In genomic region chr9:36833914-36834313, GRCm38 (mm10) we compare ENCODE assay signal across 8 mouse cellular contexts. TPM values are rescaled to one million over a fixed set of nuclear protein-coding genes. Genes with fewer than 3 reads are reported as not detected.
A peak's percentile ranks its signal among the peaks of the same experiment; 100 is the strongest.
DNase-seq lines count a peak whose midpoint lies in the region; ATAC-seq and TF ChIP-seq lines count a peak whose summit lies in the region.

No protein-coding gene starts in this region.

- H3K4me3 ChIP-seq in lung, embryonic 14.5 days (ENCODE audit: low read depth, low read length): peak overlapping the region; percentile 45; the same call in 1 of the 2 replicates
- peak overlapping the region; percentile 41 for H3K4me3 ChIP-seq in embryonic facial prominence, embryonic 11.5 days (ENCODE audit: low read depth, low read length)
- H3K4me3 ChIP-seq in hindbrain, embryonic 14.5 days (replicated peaks; ENCODE audit: low read length): peak overlapping the region; percentile 67
- peak overlapping the region; percentile 60 for H3K4me3 ChIP-seq in neural tube, embryonic 12.5 days

- no peak overlapping the region for H3K27ac ChIP-seq in lung, embryonic 14.5 days (ENCODE audit: low read depth)
- no peak overlapping the region for H3K27ac ChIP-seq in embryonic facial prominence, embryonic 11.5 days (replicated peaks; ENCODE audit: low read depth, low read length)
- peak overlapping the region; percentile 96 for H3K27ac ChIP-seq in hindbrain, embryonic 14.5 days
- peak overlapping the region; percentile 75 for H3K27ac ChIP-seq in neural tube, embryonic 12.5 days

- no peaks in the 10 kb centered on the region for H3K4me1 ChIP-seq in lung, embryonic 14.5 days (ENCODE audit: insufficient read depth)
- H3K4me1 ChIP-seq in embryonic facial prominence, embryonic 11.5 days (ENCODE audit: control insufficient read depth, insufficient read depth, low read length): no peaks in the 10 kb centered on the region
- peaks cover 33% of the 10 kb centered on the region for H3K4me1 ChIP-seq in hindbrain, embryonic 14.5 days (replicated peaks; ENCODE audit: control insufficient read depth, insufficient read depth, low read length)
- peaks cover 20% of the 10 kb centered on the region for H3K4me1 ChIP-seq in neural tube, embryonic 12.5 days

- ATAC-seq in lung, embryonic 14.5 days (ENCODE audit: insufficient read depth): no peak
- ATAC-seq in embryonic facial prominence, embryonic 11.5 days (replicated peaks; ENCODE audit: insufficient number of reproducible peaks, low FRiP score, low TSS enrichment, low read depth): no peak
- peak; percentile 7 for ATAC-seq in hindbrain, embryonic 14.5 days (ENCODE audit: low FRiP score)
- ATAC-seq in neural tube, embryonic 12.5 days (ENCODE audit: low FRiP score, low read depth): peak; percentile 26

- H3K27me3 ChIP-seq in lung, embryonic 14.5 days (ENCODE audit: insufficient read depth, low read length): peaks cover 3% of the 10 kb centered on the region; the same call in 1 of the 2 replicates
- no peaks in the 10 kb centered on the region for H3K27me3 ChIP-seq in embryonic facial prominence, embryonic 11.5 days (ENCODE audit: control insufficient read depth, insufficient read depth, low read length)
- no peaks in the 10 kb centered on the region for H3K27me3 ChIP-seq in hindbrain, embryonic 14.5 days (ENCODE audit: control insufficient read depth, insufficient read depth, low read length)
- no peaks in the 10 kb centered on the region for H3K27me3 ChIP-seq in neural tube, embryonic 12.5 days (replicated peaks)

- WGBS in lung, embryonic 14.5 days: 29% methylated on average over 3 of the region's 3 CpGs
- WGBS in embryonic facial prominence, embryonic 11.5 days: 42% methylated on average over 3 of the region's 3 CpGs
- WGBS in hindbrain, embryonic 14.5 days: 7% methylated on average over 3 of the region's 3 CpGs
- 37% methylated on average over 3 of the region's 3 CpGs for WGBS in neural tube, embryonic 12.5 days

- H3K9ac ChIP-seq in lung, embryonic 14.5 days: no peak overlapping the region
- H3K9ac ChIP-seq in embryonic facial prominence, embryonic 11.5 days (replicated peaks; ENCODE audit: low read length): peak overlapping the region; percentile 52
- H3K9ac ChIP-seq in hindbrain, embryonic 14.5 days: peak overlapping the region; percentile 88
- peak overlapping the region; percentile 78 for H3K9ac ChIP-seq in neural tube, embryonic 12.5 days

- no peak for TF ChIP-seq CTCF in lung, embryonic 14.5 days (IDR thresholded peaks at IDR 0.05; ENCODE audit: low read depth)

- H3K4me2 ChIP-seq in lung, embryonic 14.5 days: no peak overlapping the region; the same call in 1 of the 2 replicates
- H3K4me2 ChIP-seq in embryonic facial prominence, embryonic 11.5 days (ENCODE audit: low read depth, low read length): peak overlapping the region; percentile 56
- peak overlapping the region; percentile 87 for H3K4me2 ChIP-seq in hindbrain, embryonic 14.5 days (replicated peaks)
- H3K4me2 ChIP-seq in neural tube, embryonic 12.5 days (replicated peaks): peak overlapping the region; percentile 69

- DNase-seq in lung, embryonic 14.5 days: no peak
- no peak for DNase-seq in lung, postnatal 25 days (ENCODE audit: low spot score)
- DNase-seq in embryonic facial prominence, embryonic 11.5 days (ENCODE audit: low spot score): no peak
- DNase-seq in hindbrain, embryonic 14.5 days (ENCODE audit: low spot score): peak; percentile 51
- DNase-seq in frontal cortex, postnatal 10 days (ENCODE audit: low spot score in 2 of 2): no peak
- DNase-seq in testis, postnatal 14 days (ENCODE audit: low spot score): no peak
- DNase-seq in T-cell, adult 2 months (ENCODE audit: low spot score): no peak

- H3K36me3 ChIP-seq in lung, embryonic 14.5 days (ENCODE audit: insufficient read depth): no peaks in the 10 kb centered on the region
- H3K36me3 ChIP-seq in embryonic facial prominence, embryonic 11.5 days (replicated peaks; ENCODE audit: control insufficient read depth, insufficient read depth, low read depth, low read length): no peaks in the 10 kb centered on the region
- H3K36me3 ChIP-seq in hindbrain, embryonic 14.5 days (replicated peaks; ENCODE audit: control insufficient read depth, insufficient read depth): peaks cover 13% of the 10 kb centered on the region; the same call in 1 of the 2 replicates
- H3K36me3 ChIP-seq in neural tube, embryonic 12.5 days: peaks cover 13% of the 10 kb centered on the region

- H3K9me3 ChIP-seq in lung, embryonic 14.5 days (ENCODE audit: low read depth, low read length): no peaks in the 10 kb centered on the region
- H3K9me3 ChIP-seq in embryonic facial prominence, embryonic 11.5 days (replicated peaks; ENCODE audit: control insufficient read depth, low read length): no peaks in the 10 kb centered on the region
- H3K9me3 ChIP-seq in hindbrain, embryonic 14.5 days (ENCODE audit: control insufficient read depth, low read length): no peaks in the 10 kb centered on the region
- no peaks in the 10 kb centered on the region for H3K9me3 ChIP-seq in neural tube, embryonic 12.5 days

RNA-seq across cellular contexts. Expression of gene Fez1, which starts 12.2 kb away (rescaled TPM):
- polyA plus RNA-seq in lung, embryonic 14.5 days (2014; fragmentation: Nextera tagmentation; extraction: Ambion mirVana): 3.3 and 3.4 TPM in 2 replicates
- polyA plus RNA-seq in embryonic facial prominence, embryonic 11.5 days (2014; fragmentation: Nextera tagmentation; extraction: Ambion mirVana): 107 and 110 TPM in 2 replicates
- 549 and 551 TPM in 2 replicates for polyA plus RNA-seq in hindbrain, embryonic 14.5 days (2014; fragmentation: Nextera tagmentation; extraction: Ambion mirVana)
- 428 and 435 TPM in 2 replicates for polyA plus RNA-seq in neural tube, embryonic 12.5 days (2016; fragmentation: Nextera tagmentation; extraction: Ambion mirVana)

RNA-seq across cellular contexts. Expression of gene Ei24, which starts 36.7 kb away (rescaled TPM):
- 56.0 and 60.3 TPM in 2 replicates for polyA plus RNA-seq in lung, embryonic 14.5 days (2014; fragmentation: Nextera tagmentation; extraction: Ambion mirVana)
- polyA plus RNA-seq in embryonic facial prominence, embryonic 11.5 days (2014; fragmentation: Nextera tagmentation; extraction: Ambion mirVana): 71.0 and 73.6 TPM in 2 replicates
- 73.6 and 88.3 TPM in 2 replicates for polyA plus RNA-seq in hindbrain, embryonic 14.5 days (2014; fragmentation: Nextera tagmentation; extraction: Ambion mirVana)
- 119 and 122 TPM in 2 replicates for polyA plus RNA-seq in neural tube, embryonic 12.5 days (2016; fragmentation: Nextera tagmentation; extraction: Ambion mirVana)

Comparison
In these comparisons a context has a peak if more than half of its experiments do, and no peak if none do; other contexts are left out.
1. ATAC-seq: peak in hindbrain, embryonic 14.5 days (single experiment) and neural tube, embryonic 12.5 days (single experiment); none in lung, embryonic 14.5 days (single experiment) and embryonic facial prominence, embryonic 11.5 days (single experiment).
2. H3K27ac ChIP-seq: peak in hindbrain, embryonic 14.5 days (single experiment) and neural tube, embryonic 12.5 days (single experiment); none in lung, embryonic 14.5 days (single experiment) and embryonic facial prominence, embryonic 11.5 days (single experiment).
3. RNA of gene Fez1, which starts 12.2 kb away (polyA plus RNA-seq): 549 to 551 TPM in hindbrain, embryonic 14.5 days, 428 to 435 TPM in neural tube, embryonic 12.5 days and 107 to 110 TPM in embryonic facial prominence, embryonic 11.5 days; 3.3 to 3.4 TPM in lung, embryonic 14.5 days; every median in the first group is over 10 times any median in the second.
4. Peak in every context shown above with its lines, with median percentiles within 50 percentile points of each other: H3K4me3 ChIP-seq.